In the genomic region with DNA sequence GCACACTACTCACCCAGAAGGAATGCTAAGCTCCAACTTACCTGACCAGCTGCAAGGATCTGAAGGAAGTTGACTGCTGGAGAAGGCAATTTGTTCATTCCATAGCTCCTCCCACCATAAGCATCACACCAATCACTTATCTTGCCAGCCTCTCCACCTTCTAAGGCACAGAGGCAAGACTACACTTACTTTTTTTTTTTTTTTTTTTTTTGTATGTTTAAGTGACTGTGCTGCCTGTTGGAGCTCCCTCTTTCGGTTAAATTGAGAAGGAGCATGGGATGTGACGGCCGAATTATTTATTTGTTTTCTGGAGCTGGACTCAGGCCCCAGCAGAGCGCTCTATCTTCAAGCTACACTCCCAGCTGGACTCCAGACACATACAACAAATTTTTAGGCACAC, we compare ENCODE assay signal across 9 mouse cellular contexts. TPM values are rescaled to one million over a fixed set of nuclear protein-coding genes. Genes with fewer than 3 reads are reported as not detected.
A peak's percentile ranks its signal among the peaks of the same experiment; 100 is the strongest.
DNase-seq lines count a peak whose midpoint lies in the region; TF ChIP-seq lines count a peak whose summit lies in the region.
"Had no signal": no experiment of that assay in that cellular context is flagged by ENCODE, and none has a peak within 500 bp of the region (broad histone marks: within the 10 kb centered on the region; RNA-seq: fewer than 3 reads in every experiment).

No protein-coding gene starts in this region.

- no peaks in the 10 kb centered on the region for H3K4me1 ChIP-seq in lung, adult 2 months (ENCODE audit: control insufficient read depth, insufficient read depth, low read length)
- H3K4me1 ChIP-seq: neural tube, embryonic 12.5 days had no signal

- no peak for TF ChIP-seq CTCF in lung, adult 2 months (IDR thresholded peaks at IDR 0.05; ENCODE audit: insufficient read depth, low read length)

- intact Hi-C loops in gastrocnemius, postnatal 36 days (cut with DNase I): no loop called here

- peak; percentile 4 for DNase-seq in gastrocnemius, postnatal 10 days
- DNase-seq in gastrocnemius, postnatal 36 days: no peak
- DNase-seq in right cerebral cortex, adult 2 months (ENCODE audit: low spot score in 2 of 2): peak; percentile 2 to 8
- DNase-seq in right cerebral cortex, postnatal 36 days (ENCODE audit: low spot score in 2 of 2): no peak
- peak; percentile 15 to 39 for DNase-seq in cerebellum, postnatal 36 days
- peak; percentile 21 for DNase-seq in lung, adult 2 months
- DNase-seq in spleen, adult 12 weeks (ENCODE audit: low spot score): no peak
- DNase-seq in thymus, adult 18-20 months: no peak

- no peak overlapping the region for H3K4me3 ChIP-seq in lung, adult 2 months (replicated peaks; ENCODE audit: extremely low read depth, low read depth, low read length)
- H3K4me3 ChIP-seq: neural tube, embryonic 12.5 days had no signal

- TF ChIP-seq POLR2A in lung, adult 2 months (IDR thresholded peaks at IDR 0.05; ENCODE audit: borderline replicate concordance, extremely low read depth, low read depth, low read length): no peak

- 36% methylated on average over 4 of the region's 4 CpGs for WGBS in lung, adult 2 months

RNA-seq across cellular contexts. Expression of a gene that starts 60.0 kb away (rescaled TPM):
- 1 to 10 TPM; 4.2 to 5.3 TPM for total RNA-seq in gastrocnemius, postnatal 10 days (2021)
- under 1 TPM; 0.25 to 0.51 TPM for total RNA-seq in gastrocnemius, postnatal 36 days (2021)
- 3.8 and 4.8 TPM in 2 replicates for polyA plus RNA-seq in lung, adult 2 months (2012; rRNA removed)

Comparison
In these comparisons a context has a peak if more than half of its experiments do, and no peak if none do; other contexts are left out.
1. DNase-seq: peak in gastrocnemius, postnatal 10 days (single experiment), right cerebral cortex, adult 2 months (2 of 2), cerebellum, postnatal 36 days (2 of 2) and lung, adult 2 months (single experiment); none in gastrocnemius, postnatal 36 days (0 of 2), right cerebral cortex, postnatal 36 days (0 of 2), spleen, adult 12 weeks (single experiment) and thymus, adult 18-20 months (0 of 2).